Mouse (Mus musculus): Measurements from ENCODE around the gene Fut7. TPM values are rescaled to one million over a fixed set of nuclear protein-coding genes. Genes with fewer than 3 reads are reported as not detected.

Fut7 gene
- polyA plus RNA-seq, 1 experiment = 17.9 TPM

DNA sequence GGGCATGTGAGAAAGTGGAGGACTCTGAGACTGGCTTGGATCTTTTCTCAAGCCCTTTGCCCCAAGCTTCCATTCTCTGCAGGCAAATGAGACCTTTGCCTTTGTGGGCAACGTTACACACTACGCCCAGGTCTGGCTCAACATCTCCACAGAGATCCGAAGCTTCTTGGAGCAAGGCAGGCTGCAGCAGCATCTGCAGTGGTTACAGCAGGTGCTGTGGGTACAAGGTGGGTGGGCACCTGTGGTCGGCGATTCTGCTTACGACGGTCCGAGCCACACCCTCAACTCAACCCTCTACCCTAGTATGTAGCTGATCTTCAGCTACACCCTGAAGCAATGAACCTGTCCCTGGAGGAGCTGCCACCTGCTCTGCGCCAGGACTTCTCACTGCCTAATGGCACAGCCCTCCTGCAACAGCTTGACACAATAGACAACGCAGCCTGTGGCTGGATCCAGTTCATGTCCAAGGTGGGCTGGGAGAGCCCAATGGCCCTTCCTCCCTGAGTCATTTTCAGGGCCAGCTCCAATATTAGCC is 13.3 kb downstream of the Fut7 start:
- Histone ChIP-seq H3K4me3 (replicated peaks; ENCODE audit: control insufficient read depth, low read depth, low read length) (no peak overlapping the region), H3K4me1 (ENCODE audit: control insufficient read depth, insufficient read depth, low read length) (no peaks in the 10 kb centered on the region), H3K27ac (ENCODE audit: control insufficient read depth, insufficient read depth, low read depth, low read length, poor library complexity) (no peak overlapping the region)
- WGBS = 89% methylated on average over 10 of the region's 10 CpGs
- TF ChIP-seq CTCF (IDR thresholded peaks at IDR 0.05; ENCODE audit: control insufficient read depth, insufficient read depth, low read length) (no peak), POLR2A (IDR thresholded peaks at IDR 0.05; ENCODE audit: borderline replicate concordance, control insufficient read depth, low read depth, low read length) (no peak)

GRCm38 (mm10) chr2:25441067-25441466 is 18.0 kb downstream of the Fut7 start:
- TF ChIP-seq CTCF (IDR thresholded peaks at IDR 0.05; ENCODE audit: control insufficient read depth, insufficient read depth, low read length) (no peak), POLR2A (IDR thresholded peaks at IDR 0.05; ENCODE audit: borderline replicate concordance, control insufficient read depth, low read depth, low read length) (no peak)
- 88% methylated on average over 20 of the region's 20 CpGs for WGBS
- Histone ChIP-seq H3K27ac (ENCODE audit: control insufficient read depth, insufficient read depth, low read depth, low read length, poor library complexity) (no peak overlapping the region), H3K4me3 (replicated peaks; ENCODE audit: control insufficient read depth, low read depth, low read length) (no peak overlapping the region), H3K4me1 (ENCODE audit: control insufficient read depth, insufficient read depth, low read length) (no peaks in the 10 kb centered on the region)

- Histone ChIP-seq H3K4me1 (ENCODE audit: control insufficient read depth, insufficient read depth, low read length) (no peaks in the 10 kb centered on the region), H3K27ac (ENCODE audit: control insufficient read depth, insufficient read depth, low read depth, low read length, poor library complexity) (no peak overlapping the region), H3K4me3 (replicated peaks; ENCODE audit: control insufficient read depth, low read depth, low read length) (no peak overlapping the region)
- 85% methylated on average over 14 of the region's 14 CpGs for WGBS
- TF ChIP-seq POLR2A (IDR thresholded peaks at IDR 0.05; ENCODE audit: borderline replicate concordance, control insufficient read depth, low read depth, low read length) (no peak), CTCF (IDR thresholded peaks at IDR 0.05; ENCODE audit: control insufficient read depth, insufficient read depth, low read length) (no peak)
Observed at GRCm38 (mm10) chr2:25442682-25443081, 19.6 kb downstream of the Fut7 start.

GRCm38 (mm10) chr2:25450853-25451647 is 28.0 kb downstream of the Fut7 start:
- Histone ChIP-seq H3K4me3 (replicated peaks; ENCODE audit: control insufficient read depth, low read depth, low read length) (no peak overlapping the region), H3K4me1 (ENCODE audit: control insufficient read depth, insufficient read depth, low read length) (no peaks in the 10 kb centered on the region), H3K27ac (ENCODE audit: control insufficient read depth, insufficient read depth, low read depth, low read length, poor library complexity) (no peak overlapping the region)
- TF ChIP-seq POLR2A (IDR thresholded peaks at IDR 0.05; ENCODE audit: borderline replicate concordance, control insufficient read depth, low read depth, low read length) = no peak
- TF ChIP-seq CTCF (IDR thresholded peaks at IDR 0.05; ENCODE audit: control insufficient read depth, insufficient read depth, low read length) = no peak
- 25% methylated on average over 8 of the region's 8 CpGs for WGBS

- Histone ChIP-seq H3K27ac (ENCODE audit: control insufficient read depth, insufficient read depth, low read depth, low read length, poor library complexity) (no peak overlapping the region), H3K4me1 (ENCODE audit: control insufficient read depth, insufficient read depth, low read length) (no peaks in the 10 kb centered on the region), H3K4me3 (replicated peaks; ENCODE audit: control insufficient read depth, low read depth, low read length) (no peak overlapping the region)
- TF ChIP-seq POLR2A (IDR thresholded peaks at IDR 0.05; ENCODE audit: borderline replicate concordance, control insufficient read depth, low read depth, low read length) (no peak), CTCF (IDR thresholded peaks at IDR 0.05; ENCODE audit: control insufficient read depth, insufficient read depth, low read length) (no peak)
- WGBS = 60% methylated on average over 1 of the region's 1 CpGs
Observed at GRCm38 (mm10) chr2:25452951-25453350, 29.9 kb downstream of the Fut7 start.

GRCm38 (mm10) chr2:25456205-25456953 is 33.3 kb downstream of the Fut7 start, which contains the start of gene Clic3:
Gene Clic3 (plus strand): TSS chr2:25456838.
- Histone ChIP-seq H3K27ac (ENCODE audit: control insufficient read depth, insufficient read depth, low read depth, low read length, poor library complexity) (no peak within 1 kb of the TSS), H3K4me1 (ENCODE audit: control insufficient read depth, insufficient read depth, low read length) (peaks cover 1% of the 10 kb centered on the region; the same call in 1 of the 2 replicates), H3K4me3 (replicated peaks; ENCODE audit: control insufficient read depth, low read depth, low read length) (no peak within 1 kb of the TSS)
- WGBS = 75% methylated on average over 14 of the region's 14 CpGs
- TF ChIP-seq POLR2A (IDR thresholded peaks at IDR 0.05; ENCODE audit: borderline replicate concordance, control insufficient read depth, low read depth, low read length) (no peak), CTCF (IDR thresholded peaks at IDR 0.05; ENCODE audit: control insufficient read depth, insufficient read depth, low read length) (no peak)

DNA sequence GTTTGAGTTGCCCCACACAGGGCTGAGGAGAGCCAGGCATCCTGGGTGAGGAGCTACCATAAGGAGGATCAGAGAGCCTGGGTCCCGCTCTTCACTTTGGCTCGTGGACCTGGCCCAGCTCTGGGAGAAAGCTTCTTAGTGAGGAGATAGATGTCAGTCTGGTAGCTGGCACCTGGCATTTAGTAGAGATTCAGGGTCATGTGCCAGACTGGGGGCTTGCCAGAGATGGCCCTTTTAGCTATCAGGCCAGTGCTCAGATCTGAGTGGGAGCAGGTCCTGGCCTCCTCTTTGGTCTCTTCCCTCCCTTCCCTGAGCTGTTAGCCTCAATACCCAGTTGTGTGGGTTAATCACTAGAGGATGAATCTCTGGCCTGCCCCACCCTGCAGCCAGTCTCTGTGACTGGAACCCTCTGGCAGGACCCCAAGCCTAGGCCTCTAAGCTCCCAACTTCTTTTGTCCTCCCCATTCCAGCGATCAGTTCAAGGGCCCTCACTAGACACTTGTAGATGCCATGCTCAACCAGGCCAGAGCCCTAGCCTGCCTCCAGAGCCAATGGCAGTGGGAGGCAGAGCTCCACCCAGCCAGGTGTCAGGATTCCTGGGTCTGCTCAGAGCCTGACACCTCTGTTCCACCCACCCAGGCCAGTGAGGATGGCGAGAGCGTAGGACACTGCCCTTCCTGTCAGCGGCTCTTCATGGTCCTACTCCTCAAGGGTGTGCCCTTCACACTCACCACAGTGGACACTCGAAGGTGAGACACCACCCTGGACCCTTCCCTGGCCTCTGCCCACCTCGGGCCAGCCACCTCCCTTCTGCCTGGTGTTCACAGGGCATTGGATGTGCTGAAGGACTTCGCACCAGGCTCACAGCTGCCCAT is 34.2 kb downstream of the Fut7 start:
- TF ChIP-seq POLR2A (IDR thresholded peaks at IDR 0.05; ENCODE audit: borderline replicate concordance, control insufficient read depth, low read depth, low read length) (no peak), CTCF (IDR thresholded peaks at IDR 0.05; ENCODE audit: control insufficient read depth, insufficient read depth, low read length) (no peak)
- 81% methylated on average over 9 of the region's 9 CpGs for WGBS
- no peak overlapping the region for H3K27ac ChIP-seq (ENCODE audit: control insufficient read depth, insufficient read depth, low read depth, low read length, poor library complexity)
- H3K4me1 ChIP-seq (ENCODE audit: control insufficient read depth, insufficient read depth, low read length) = peaks cover 4% of the 10 kb centered on the region; the same call in 1 of the 2 replicates
- H3K4me3 ChIP-seq (replicated peaks; ENCODE audit: control insufficient read depth, low read depth, low read length) = no peak overlapping the region

Data from bone marrow, adult 2 months (tissue).